1 mouse cellular context compared by ENCODE assay signal in genomic region chr8:71527162-71527870, GRCm38 (mm10).
TF ChIP-seq lines count a peak whose summit lies in the region.

No protein-coding gene starts in this region.

TF ChIP-seq in CH12.LX, 34 proteins besides CTCF, POLR2A, EP300 and RAD21 (continued from another document):
- no peak for TF ChIP-seq MYC (IDR thresholded peaks at IDR 0.05; ENCODE audit: low read depth, low read length)
- no peak for TF ChIP-seq ZC3H11A (IDR thresholded peaks at IDR 0.05; ENCODE audit: low read depth, low read length)
- no peak for TF ChIP-seq MAZ (IDR thresholded peaks at IDR 0.05; ENCODE audit: low read depth, low read length)
- TF ChIP-seq MEF2A (IDR thresholded peaks at IDR 0.05; ENCODE audit: borderline replicate concordance, low read depth, low read length): peak; percentile 70
- peak; percentile 72 for TF ChIP-seq ETS1 (conservative IDR thresholded peaks at IDR 0.05; ENCODE audit: low read depth, low read length)
